Mouse (Mus musculus): ENCODE data around the gene Mmp11. TPM values are rescaled to one million over a fixed set of nuclear protein-coding genes. Genes with fewer than 3 reads are reported as not detected.

Gene Mmp11
- 2.9 TPM for polyA plus RNA-seq (2015; fragmentation: Illumina TruSeq; extraction: RNeasy Lipid Tissue Mini Kit (QIAGEN cat#74804); ENCODE audit: insufficient read depth, low replicate concordance)

DNA sequence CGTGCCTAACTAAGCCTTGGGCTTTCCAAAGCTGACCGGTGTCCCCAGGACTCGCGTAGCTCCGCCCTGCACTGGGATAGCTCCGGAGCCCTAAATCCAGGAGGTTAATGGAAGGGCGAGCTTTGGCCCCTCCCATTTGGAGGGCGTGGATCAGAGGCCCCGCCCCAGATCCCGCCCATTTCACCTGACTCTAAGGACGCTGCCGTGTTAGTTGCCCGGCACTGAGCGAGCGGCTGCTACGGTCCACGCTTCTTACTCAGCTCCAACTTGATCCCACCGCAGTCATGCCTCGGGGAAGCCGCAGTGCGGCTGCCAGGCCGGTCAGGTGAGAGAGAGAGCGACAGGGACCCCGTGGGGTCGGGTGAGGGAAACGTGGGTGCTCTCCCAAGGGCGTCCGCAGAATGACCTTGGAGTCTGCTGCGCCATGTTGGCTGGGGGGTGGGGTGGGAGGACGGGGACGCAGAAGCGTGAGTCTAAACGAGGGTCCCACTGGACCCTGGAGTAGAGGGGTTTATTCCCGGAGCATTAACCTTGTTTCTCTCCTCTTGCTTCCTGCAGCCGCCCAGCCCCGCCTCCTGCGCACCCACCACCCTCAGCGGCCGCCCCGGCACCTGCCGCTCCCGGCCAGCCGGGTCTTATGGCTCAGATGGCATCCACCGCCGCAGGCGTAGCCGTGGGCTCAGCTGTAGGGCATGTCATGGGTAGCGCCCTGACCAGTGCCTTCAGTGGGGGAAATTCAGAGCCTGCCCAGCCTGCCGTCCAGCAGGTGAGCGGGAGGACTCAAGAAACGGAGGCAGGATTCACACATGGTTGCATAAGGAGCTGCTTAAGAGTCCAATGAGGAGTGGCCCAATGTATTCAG is at the start of gene Mmp11:
TSS of gene Mmp11 (minus strand) at position 817 of the 862 bp plus-strand sequence.

GRCm38 (mm10) chr10:75954381-75954811 is 18.1 kb upstream of the Mmp11 start, which contains the start of gene Gm5134:
Gm5134 (plus strand) TSS chr10:75954514.

DNA sequence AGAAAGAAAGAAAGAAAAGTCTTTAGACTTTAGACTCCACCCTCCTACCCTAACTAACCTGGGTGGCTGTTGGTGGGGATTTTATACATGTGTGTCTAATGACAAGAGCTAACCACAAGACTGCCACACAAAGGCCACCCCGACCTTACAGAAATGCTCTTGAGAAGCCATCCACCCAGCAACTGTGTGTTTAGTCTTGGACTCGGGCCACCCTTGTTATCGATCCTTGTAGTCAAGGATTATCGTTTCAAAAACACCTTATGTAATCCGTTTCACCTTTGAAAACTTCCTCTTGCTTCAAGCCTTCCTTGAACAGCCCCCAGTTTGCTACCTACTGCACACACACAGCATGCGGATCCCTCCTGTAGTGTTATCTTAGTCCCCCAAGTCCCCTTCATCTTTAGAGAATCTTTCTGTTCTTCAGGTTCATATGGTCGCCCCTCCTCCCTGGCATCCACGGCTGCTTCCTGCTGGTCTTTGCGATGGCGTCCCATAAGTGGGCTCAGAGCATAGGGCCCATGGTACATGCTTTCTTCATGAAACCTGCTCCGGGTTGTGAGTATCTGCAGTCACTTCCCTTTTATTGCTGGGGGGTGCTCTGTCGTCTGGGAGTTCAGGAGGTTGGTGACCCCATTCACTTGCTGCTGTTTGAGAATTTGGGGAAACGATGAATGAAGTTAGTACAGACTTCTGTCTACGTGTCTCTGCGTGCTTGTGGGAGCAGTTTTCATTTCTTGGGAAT is 6.6 kb upstream of the Mmp11 start, which contains the start of gene Vpreb3:
TSS of gene Vpreb3 (plus strand) at position 322 of the 742 bp plus-strand sequence.

DNA sequence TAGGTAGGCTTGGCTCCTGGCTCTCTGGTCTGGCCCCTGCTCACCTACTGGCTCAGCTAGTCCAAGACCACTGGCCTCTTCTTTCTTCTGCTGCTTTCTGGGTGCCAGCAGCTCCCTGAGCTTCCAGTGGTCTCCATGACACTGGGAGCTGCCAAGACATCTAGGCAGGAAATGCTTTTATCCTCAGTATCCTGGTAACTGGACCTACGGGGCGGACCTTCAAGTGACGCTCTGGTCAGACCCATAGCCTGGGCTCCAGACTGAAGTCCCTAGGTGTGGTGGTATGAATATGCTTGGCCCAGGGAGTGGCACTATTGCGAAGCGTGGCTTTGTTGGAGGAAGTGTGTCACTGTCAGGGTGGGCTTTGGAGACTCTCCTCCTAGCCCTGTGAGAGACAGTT is 4.2 kb upstream of the Mmp11 start, which contains the start of gene Gm867:
TSS of gene Gm867 (minus strand) at position 153 of the 400 bp plus-strand sequence.

DNA sequence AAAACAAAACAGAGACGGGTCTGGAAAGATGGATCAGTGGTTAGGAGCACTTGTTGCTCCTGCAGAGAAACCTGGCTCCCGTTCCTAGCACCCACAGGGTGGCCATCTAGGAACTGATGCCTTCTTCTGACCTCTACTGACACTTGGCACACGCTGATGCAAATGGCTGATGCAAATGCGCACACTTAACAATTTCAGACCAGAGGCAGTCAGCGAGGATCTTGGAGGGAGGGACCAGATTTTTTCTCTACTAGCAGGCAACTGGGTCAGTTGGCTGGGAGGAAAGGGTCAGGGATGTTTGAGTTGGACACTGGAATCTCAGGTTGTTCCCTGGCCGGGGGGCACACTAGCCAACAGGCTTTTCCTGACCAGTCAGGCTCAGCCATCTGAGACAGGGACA is 3.4 kb downstream of the Mmp11 start, which contains the start of gene Chchd10:
TSS of gene Chchd10 (plus strand) at position 240 of the 400 bp plus-strand sequence.

DNA sequence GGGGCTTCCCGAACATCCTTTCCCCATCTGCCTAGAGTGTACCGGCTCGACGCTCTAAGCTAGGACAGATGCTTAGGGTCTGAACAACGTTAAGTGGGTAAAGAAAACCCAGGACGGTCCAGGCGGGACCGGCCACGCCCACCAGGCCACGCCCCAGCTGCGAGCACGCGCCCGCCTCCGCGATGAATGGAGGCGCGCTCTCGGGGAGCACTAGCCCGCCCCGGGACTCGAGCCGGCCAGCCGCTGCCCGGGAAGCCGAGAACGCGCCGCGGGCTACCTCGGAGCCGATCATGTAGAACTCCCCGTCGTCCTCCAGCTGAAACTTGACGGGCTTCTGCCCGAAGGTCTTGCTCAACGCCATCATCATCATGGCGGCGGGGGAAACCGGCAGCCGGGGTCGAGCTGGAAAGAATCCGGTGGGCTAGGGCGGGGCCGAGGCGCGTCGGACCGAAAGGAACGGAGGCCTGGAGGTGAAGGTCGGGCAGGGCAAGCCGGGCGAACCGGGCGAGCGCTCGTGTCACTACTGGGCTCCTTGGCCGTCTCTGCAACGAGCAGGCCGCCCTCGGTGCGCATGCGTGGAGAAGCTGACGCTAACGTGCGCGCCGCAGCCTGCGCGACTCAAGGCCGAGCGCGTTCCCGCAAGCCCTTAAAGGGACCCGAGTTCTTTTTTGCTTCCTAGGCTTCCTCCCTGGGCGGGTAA is 15.1 kb downstream of the Mmp11 start, which contains the start of gene Smarcb1:
TSS of gene Smarcb1 (minus strand) at position 592 of the 700 bp plus-strand sequence.

DNA sequence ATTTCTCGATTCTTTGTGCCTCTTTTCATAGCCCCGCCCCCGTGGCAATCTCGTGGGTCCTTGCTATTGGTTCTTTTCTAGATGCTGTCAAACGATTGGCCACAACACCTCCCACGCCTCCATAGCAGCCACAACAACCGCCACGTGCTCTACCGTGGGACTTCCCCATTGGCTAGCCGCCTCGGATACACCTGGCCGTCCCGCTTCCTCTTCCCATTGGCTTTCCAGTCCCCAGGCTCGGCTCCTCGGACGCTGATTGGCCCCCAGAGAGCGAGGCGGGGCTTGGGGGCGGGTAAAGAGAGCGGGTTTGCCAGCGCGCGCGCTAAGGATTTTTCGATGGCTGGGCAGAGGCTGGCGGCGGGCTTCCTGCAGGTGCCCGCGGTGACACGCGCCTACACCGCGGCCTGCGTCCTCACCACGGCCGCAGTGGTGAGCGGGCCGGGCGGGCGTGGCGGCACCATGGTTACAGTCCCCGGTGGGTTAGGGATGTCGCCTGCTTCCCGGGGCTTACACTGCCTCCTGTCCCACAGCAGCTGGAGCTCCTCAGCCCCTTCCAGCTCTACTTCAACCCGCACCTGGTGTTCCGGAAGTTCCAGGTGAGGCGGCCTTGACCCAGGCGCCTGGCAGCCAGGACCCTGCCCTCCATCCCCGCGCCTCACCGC is 43.1 kb downstream of the Mmp11 start, which contains the start of gene Derl3:
TSS of gene Derl3 (plus strand) at position 325 of the 662 bp plus-strand sequence.

Other genes with a start within 250 kb of the Mmp11 start
- gene Cabin1, start 172.2 kb downstream of the Mmp11 start, polyA plus RNA-seq (2015; fragmentation: Illumina TruSeq; extraction: RNeasy Lipid Tissue Mini Kit (QIAGEN cat#74804); ENCODE audit: insufficient read depth, low replicate concordance): 20.7 TPM
- 20.6 TPM for gene Ddt, start 163.1 kb downstream of the Mmp11 start, polyA plus RNA-seq (2015; fragmentation: Illumina TruSeq; extraction: RNeasy Lipid Tissue Mini Kit (QIAGEN cat#74804); ENCODE audit: insufficient read depth, low replicate concordance)
- not detected for gene Gm20441, start 155.5 kb downstream of the Mmp11 start, polyA plus RNA-seq (2015; fragmentation: Illumina TruSeq; extraction: RNeasy Lipid Tissue Mini Kit (QIAGEN cat#74804); ENCODE audit: insufficient read depth, low replicate concordance)
- gene Gstt3, start 155.1 kb downstream of the Mmp11 start, polyA plus RNA-seq (2015; fragmentation: Illumina TruSeq; extraction: RNeasy Lipid Tissue Mini Kit (QIAGEN cat#74804); ENCODE audit: insufficient read depth, low replicate concordance): 4.1 TPM
- gene Gstt1, start 137.9 kb downstream of the Mmp11 start, polyA plus RNA-seq (2015; fragmentation: Illumina TruSeq; extraction: RNeasy Lipid Tissue Mini Kit (QIAGEN cat#74804); ENCODE audit: insufficient read depth, low replicate concordance): 12.8 TPM
- gene Gstt4, start 114.0 kb downstream of the Mmp11 start, polyA plus RNA-seq (2015; fragmentation: Illumina TruSeq; extraction: RNeasy Lipid Tissue Mini Kit (QIAGEN cat#74804); ENCODE audit: insufficient read depth, low replicate concordance): not detected
- gene Gstt2, start 99.1 kb downstream of the Mmp11 start, polyA plus RNA-seq (2015; fragmentation: Illumina TruSeq; extraction: RNeasy Lipid Tissue Mini Kit (QIAGEN cat#74804); ENCODE audit: insufficient read depth, low replicate concordance): 22.7 TPM
- gene Mif, start 76.3 kb downstream of the Mmp11 start, polyA plus RNA-seq (2015; fragmentation: Illumina TruSeq; extraction: RNeasy Lipid Tissue Mini Kit (QIAGEN cat#74804); ENCODE audit: insufficient read depth, low replicate concordance): 17.0 TPM
- gene Derl3, start 43.1 kb downstream of the Mmp11 start, polyA plus RNA-seq (2015; fragmentation: Illumina TruSeq; extraction: RNeasy Lipid Tissue Mini Kit (QIAGEN cat#74804); ENCODE audit: insufficient read depth, low replicate concordance): 9.6 TPM
- gene Smarcb1, start 14.9 kb downstream of the Mmp11 start, polyA plus RNA-seq (2015; fragmentation: Illumina TruSeq; extraction: RNeasy Lipid Tissue Mini Kit (QIAGEN cat#74804); ENCODE audit: insufficient read depth, low replicate concordance): 46.5 TPM
- gene Chchd10, start 3.4 kb downstream of the Mmp11 start, polyA plus RNA-seq (2015; fragmentation: Illumina TruSeq; extraction: RNeasy Lipid Tissue Mini Kit (QIAGEN cat#74804); ENCODE audit: insufficient read depth, low replicate concordance): 16.9 TPM
- 3.4 TPM for gene Gm867, start 4.2 kb upstream of the Mmp11 start, polyA plus RNA-seq (2015; fragmentation: Illumina TruSeq; extraction: RNeasy Lipid Tissue Mini Kit (QIAGEN cat#74804); ENCODE audit: insufficient read depth, low replicate concordance)
- 49.1 TPM for gene Vpreb3, start 6.6 kb upstream of the Mmp11 start, polyA plus RNA-seq (2015; fragmentation: Illumina TruSeq; extraction: RNeasy Lipid Tissue Mini Kit (QIAGEN cat#74804); ENCODE audit: insufficient read depth, low replicate concordance)
- gene Gm5134, start 18.0 kb upstream of the Mmp11 start, polyA plus RNA-seq (2015; fragmentation: Illumina TruSeq; extraction: RNeasy Lipid Tissue Mini Kit (QIAGEN cat#74804); ENCODE audit: insufficient read depth, low replicate concordance): 1.8 TPM
- 17.0 TPM for gene Zfp280b, start 96.2 kb upstream of the Mmp11 start, polyA plus RNA-seq (2015; fragmentation: Illumina TruSeq; extraction: RNeasy Lipid Tissue Mini Kit (QIAGEN cat#74804); ENCODE audit: insufficient read depth, low replicate concordance)
- not detected for gene Slc5a4b, start 174.5 kb upstream of the Mmp11 start, polyA plus RNA-seq (2015; fragmentation: Illumina TruSeq; extraction: RNeasy Lipid Tissue Mini Kit (QIAGEN cat#74804); ENCODE audit: insufficient read depth, low replicate concordance)
- not detected for gene Slc5a4a, start 211.0 kb upstream of the Mmp11 start, polyA plus RNA-seq (2015; fragmentation: Illumina TruSeq; extraction: RNeasy Lipid Tissue Mini Kit (QIAGEN cat#74804); ENCODE audit: insufficient read depth, low replicate concordance)